Mouse (Mus musculus) urinary bladder, postnatal 10 days (tissue): ENCODE data around the gene Gtpbp1.
"Not testable (repeated sequence)": the region's sequence is repeated elsewhere in the genome, so short reads cannot be mapped to it uniquely, and the experiment has no call there.

Experiments used
- DNase-seq: peaks from one replicate; pipeline ENCODE4 v3.0.0; 2022; ENCODE audit warnings: low spot score

The Gtpbp1 gene

GRCm38 (mm10) chr15:79690426-79691022, at the start of gene Gtpbp1:
Gene Gtpbp1 (plus strand): TSS chr15:79690845.
- DNase-seq: peak; percentile 80

GRCm38 (mm10) chr15:79641135-79641817, 49.4 kb upstream of the Gtpbp1 start:
- no peak for DNase-seq

- DNase-seq: no peak
These were observed 45.2 kb upstream of the Gtpbp1 start for GRCm38 (mm10) chr15:79645483-79645882.

GRCm38 (mm10) chr15:79648130-79648529, 42.5 kb upstream of the Gtpbp1 start:
- no peak for DNase-seq

GRCm38 (mm10) chr15:79650569-79650968, 40.1 kb upstream of the Gtpbp1 start:
- no peak for DNase-seq

GRCm38 (mm10) chr15:79651481-79651880, 39.2 kb upstream of the Gtpbp1 start:
- no peak for DNase-seq

- DNase-seq: no peak
These were observed 34.2 kb upstream of the Gtpbp1 start for GRCm38 (mm10) chr15:79656451-79656850.

- DNase-seq: peak; percentile 48
These were observed 32.7 kb upstream of the Gtpbp1 start for GRCm38 (mm10) chr15:79657837-79658530.

- peak; percentile 89 for DNase-seq
These were observed 31.9 kb upstream of the Gtpbp1 start, which contains the start of the genes Fam227a and Cby1 for GRCm38 (mm10) chr15:79658531-79659375. Gene Fam227a (minus strand): TSS chr15:79658956. Gene Cby1 (plus strand): TSS chr15:79659199.

GRCm38 (mm10) chr15:79661852-79662251, 28.8 kb upstream of the Gtpbp1 start:
- DNase-seq: no peak

- no peak for DNase-seq
These were observed 26.0 kb upstream of the Gtpbp1 start for GRCm38 (mm10) chr15:79664666-79665065.

- no peak for DNase-seq
These were observed 21.4 kb upstream of the Gtpbp1 start for GRCm38 (mm10) chr15:79669195-79669594.

GRCm38 (mm10) chr15:79670249-79670971, 20.2 kb upstream of the Gtpbp1 start, which contains the start of gene Tomm22:
Gene Tomm22 (plus strand): TSS chr15:79670861.
- DNase-seq: peak; percentile 47

GRCm38 (mm10) chr15:79670972-79671299, 19.7 kb upstream of the Gtpbp1 start:
- no peak for DNase-seq

- DNase-seq: not testable (repeated sequence)
These were observed 18.8 kb upstream of the Gtpbp1 start for GRCm38 (mm10) chr15:79671828-79672348.

GRCm38 (mm10) chr15:79677936-79678335, 12.7 kb upstream of the Gtpbp1 start:
- DNase-seq: no peak

GRCm38 (mm10) chr15:79681973-79682372, 8.7 kb upstream of the Gtpbp1 start:
- no peak for DNase-seq

- DNase-seq: no peak
These were observed 7.5 kb upstream of the Gtpbp1 start for GRCm38 (mm10) chr15:79683146-79683545.

GRCm38 (mm10) chr15:79683707-79684465, 6.8 kb upstream of the Gtpbp1 start:
- DNase-seq: no peak

- no peak for DNase-seq
These were observed 6.0 kb upstream of the Gtpbp1 start for GRCm38 (mm10) chr15:79684616-79685015.
